Comparison of ENCODE assay signal across 19 mouse cellular contexts in genomic region chr7:121460626-121461025, GRCm38 (mm10).
DNase-seq lines count a peak whose midpoint lies in the region; ATAC-seq lines count a peak whose summit lies in the region.
"Had no signal": no experiment of that assay in that cellular context is flagged by ENCODE, and none has a peak within 500 bp of the region (broad histone marks: within the 10 kb centered on the region; RNA-seq: fewer than 3 reads in every experiment).

No protein-coding gene starts in this region.

- no peak for ATAC-seq in midbrain, embryonic 11.5 days (ENCODE audit: low FRiP score)
- ATAC-seq in midbrain, embryonic 15.5 days (replicated peaks), result no peak
- ATAC-seq: activated CD4-positive, CD25-positive, alpha-beta regulatory T cell, adult 4 months; forebrain, embryonic 13.5 days; forebrain, embryonic 15.5 days; forebrain, postnatal 0 days; Patski had no signal

- H3K4me1 ChIP-seq in midbrain, embryonic 11.5 days (ENCODE audit: control insufficient read depth, insufficient read depth, low read length), result no peaks in the 10 kb centered on the region
- no peaks in the 10 kb centered on the region for H3K4me1 ChIP-seq in midbrain, embryonic 15.5 days
- H3K4me1 ChIP-seq: embryonic facial prominence, embryonic 13.5 days; forebrain, embryonic 13.5 days; forebrain, embryonic 15.5 days had no signal

- no peak overlapping the region for H3K4me3 ChIP-seq in midbrain, embryonic 11.5 days (ENCODE audit: low read depth, low read length)
- H3K4me3 ChIP-seq in midbrain, embryonic 15.5 days, result no peak overlapping the region
- H3K4me3 ChIP-seq: embryonic facial prominence, embryonic 13.5 days; forebrain, embryonic 13.5 days; forebrain, embryonic 15.5 days had no signal

- no peaks in the 10 kb centered on the region for H3K36me3 ChIP-seq in midbrain, embryonic 11.5 days (ENCODE audit: control insufficient read depth, insufficient read depth, low read length)
- H3K36me3 ChIP-seq in midbrain, embryonic 15.5 days (replicated peaks), result no peaks in the 10 kb centered on the region
- H3K36me3 ChIP-seq: embryonic facial prominence, embryonic 13.5 days; forebrain, embryonic 15.5 days had no signal

- 87% methylated on average over 6 of the region's 6 CpGs for WGBS in midbrain, embryonic 11.5 days
- 88% methylated on average over 6 of the region's 6 CpGs for WGBS in midbrain, embryonic 15.5 days

- DNase-seq in heart, adult 11 months, result peak; percentile 78
- DNase-seq in heart, postnatal 36 days, result no peak
- DNase-seq in midbrain, embryonic 11.5 days (ENCODE audit: low spot score, missing footprints), result peak; percentile 44
- DNase-seq in layer of hippocampus, postnatal 36 days, result no peak
- DNase-seq: adrenal gland, adult 8-10 months; adrenal gland, postnatal 14 days; adrenal gland, postnatal 36 days; cerebellum, adult 11-12 months; cerebellum, adult 2 months; cerebellum, adult 9-10 months; cerebellum, postnatal 10 days; cerebellum, postnatal 25 days; forebrain, postnatal 0 days had no signal

- no peak overlapping the region for H3K27ac ChIP-seq in midbrain, embryonic 11.5 days (ENCODE audit: low read depth, low read length)
- H3K27ac ChIP-seq in midbrain, embryonic 15.5 days, result no peak overlapping the region
- H3K27ac ChIP-seq: embryonic facial prominence, embryonic 13.5 days; forebrain, embryonic 13.5 days; forebrain, embryonic 15.5 days had no signal

- no peaks in the 10 kb centered on the region for H3K27me3 ChIP-seq in midbrain, embryonic 11.5 days (ENCODE audit: control insufficient read depth, insufficient read depth, low read length)
- no peaks in the 10 kb centered on the region for H3K27me3 ChIP-seq in midbrain, embryonic 15.5 days (replicated peaks)
- H3K27me3 ChIP-seq: embryonic facial prominence, embryonic 13.5 days; forebrain, embryonic 13.5 days; forebrain, embryonic 15.5 days; Patski had no signal

- no peak overlapping the region for H3K4me2 ChIP-seq in midbrain, embryonic 11.5 days
- H3K4me2 ChIP-seq in midbrain, embryonic 15.5 days, result no peak overlapping the region
- H3K4me2 ChIP-seq: embryonic facial prominence, embryonic 13.5 days; forebrain, embryonic 13.5 days; forebrain, embryonic 15.5 days had no signal

- no peak overlapping the region for H3K9ac ChIP-seq in midbrain, embryonic 11.5 days (ENCODE audit: low read length)
- H3K9ac ChIP-seq in midbrain, embryonic 15.5 days, result no peak overlapping the region
- H3K9ac ChIP-seq: embryonic facial prominence, embryonic 13.5 days; forebrain, embryonic 13.5 days; forebrain, embryonic 15.5 days; forebrain, postnatal 0 days had no signal

- intact Hi-C loops in heart, postnatal 36 days (cut with DNase I), result no loop called here

- no peaks in the 10 kb centered on the region for H3K9me3 ChIP-seq in midbrain, embryonic 11.5 days (ENCODE audit: control insufficient read depth, low read length)
- no peaks in the 10 kb centered on the region for H3K9me3 ChIP-seq in midbrain, embryonic 15.5 days
- H3K9me3 ChIP-seq: embryonic facial prominence, embryonic 13.5 days; forebrain, embryonic 13.5 days; forebrain, embryonic 15.5 days had no signal

Comparison
In these comparisons a context has a peak if more than half of its experiments do, and no peak if none do; other contexts are left out.
1. DNase-seq: peak in heart, adult 11 months (single experiment) and midbrain, embryonic 11.5 days (single experiment); none in heart, postnatal 36 days (0 of 2) and layer of hippocampus, postnatal 36 days (0 of 2).